Mouse (Mus musculus) stomach, postnatal 0 days (tissue): ENCODE measurements around the gene Acad10.
"Not testable (repeated sequence)": the region's sequence is repeated elsewhere in the genome, so short reads cannot be mapped to it uniquely, and the experiment has no call there.

Experiments used
- CTCF ChIP-seq: IDR thresholded peaks from 2 replicates; pipeline ENCODE4 v1.5.1; 2016; ENCODE audit warnings: antibody characterized with exemption, low read depth, mild to moderate bottlenecking, moderate library complexity
- EP300 ChIP-seq: optimal IDR thresholded peaks from 2 replicates; pipeline ENCODE3; 2016; ENCODE audit warnings: antibody characterized with exemption

DNA sequence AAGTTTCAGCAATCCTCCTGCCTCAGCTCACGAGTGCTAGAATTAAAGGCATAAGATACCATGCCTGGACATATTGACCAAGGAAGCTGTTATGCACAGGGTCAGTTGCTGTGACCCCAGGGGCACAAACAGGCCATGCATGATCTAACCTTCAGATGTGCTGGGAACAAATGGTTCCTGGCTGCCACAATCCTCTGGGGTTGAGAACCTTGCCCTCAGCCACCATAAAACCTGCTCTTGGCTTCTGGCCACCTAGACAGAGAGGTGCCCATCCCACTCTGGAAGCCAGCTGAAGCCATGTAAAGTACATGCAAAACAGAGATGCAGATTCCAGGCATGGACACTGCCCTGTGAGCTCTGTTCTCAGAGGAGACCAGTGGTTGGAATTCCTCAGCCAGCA is 56.5 kb downstream of the Acad10 start:
- not testable (repeated sequence) for TF ChIP-seq EP300, CTCF
